In genomic region chr5:148026401-148027349, GRCm38 (mm10) we compare ENCODE assay signal across 9 mouse cellular contexts.
DNase-seq lines count a peak whose midpoint lies in the region; ATAC-seq lines count a peak whose summit lies in the region.
"Had no signal": no experiment of that assay in that cellular context is flagged by ENCODE, and none has a peak within 500 bp of the region (broad histone marks: within the 10 kb centered on the region; RNA-seq: fewer than 3 reads in every experiment).

No protein-coding gene starts in this region.

- ATAC-seq in common myeloid progenitor, adult 5-6 weeks (replicated peaks; ENCODE audit: low read depth, poor library complexity, severe bottlenecking): 0 out of 2 replicates have a peak, but pooled peaks have one; percentile 45
- peak; percentile 85 for ATAC-seq in heart, embryonic 16.5 days (replicated peaks; ENCODE audit: extremely low read depth, insufficient read depth, low FRiP score)

- DNase-seq in adrenal gland, adult 8-10 months: peak; percentile 3
- no peak for DNase-seq in adrenal gland, adult 18-20 months (ENCODE audit: low spot score in 2 of 2)
- peak; percentile 16 for DNase-seq in 3T3-L1 (ENCODE audit: low read depth, low spot score)
- DNase-seq in midbrain, embryonic 10.5 days (ENCODE audit: low spot score): peak; percentile 24
- no peak for DNase-seq in thymus, postnatal 14 days
- no peak for DNase-seq in urinary bladder, postnatal 14 days (ENCODE audit: low spot score)

- H3K4me2 ChIP-seq in heart, embryonic 16.5 days (ENCODE audit: low read depth, low read length): peak overlapping the region; percentile 61

- peak overlapping the region; percentile 41 for H3K4me3 ChIP-seq in heart, embryonic 16.5 days (ENCODE audit: low read length)
- H3K4me3 ChIP-seq in midbrain, embryonic 10.5 days: no peak overlapping the region
- H3K4me3 ChIP-seq: erythroblast, embryonic 14.5 days had no signal

- no peaks in the 10 kb centered on the region for H3K27me3 ChIP-seq in heart, embryonic 16.5 days (ENCODE audit: control insufficient read depth, insufficient read depth, low read length)
- H3K27me3 ChIP-seq in midbrain, embryonic 10.5 days (ENCODE audit: low read depth, poor library complexity, severe bottlenecking): no peaks in the 10 kb centered on the region

- H3K36me3 ChIP-seq in heart, embryonic 16.5 days (ENCODE audit: control insufficient read depth, insufficient read depth): no peaks in the 10 kb centered on the region
- no peaks in the 10 kb centered on the region for H3K36me3 ChIP-seq in midbrain, embryonic 10.5 days

- no peaks in the 10 kb centered on the region for H3K9me3 ChIP-seq in heart, embryonic 16.5 days (replicated peaks; ENCODE audit: control insufficient read depth, low read length)
- no peaks in the 10 kb centered on the region for H3K9me3 ChIP-seq in midbrain, embryonic 10.5 days (replicated peaks)

- H3K9ac ChIP-seq in heart, embryonic 16.5 days (ENCODE audit: low read length): 0 out of 2 replicates have a peak overlapping the region, but pooled peaks have one; percentile 30

- 42% methylated on average over 26 of the region's 26 CpGs for WGBS in heart, embryonic 16.5 days
- WGBS in midbrain, embryonic 10.5 days: 67% methylated on average over 26 of the region's 26 CpGs

- H3K4me1 ChIP-seq in heart, embryonic 16.5 days (ENCODE audit: control insufficient read depth, insufficient read depth, low read length): peaks cover 5% of the 10 kb centered on the region; the same call in 1 of the 2 replicates
- H3K4me1 ChIP-seq in midbrain, embryonic 10.5 days: peaks cover 13% of the 10 kb centered on the region

- peak overlapping the region; percentile 10 for H3K27ac ChIP-seq in heart, embryonic 16.5 days (ENCODE audit: low read length)
- no peak overlapping the region for H3K27ac ChIP-seq in midbrain, embryonic 10.5 days (replicated peaks)

Comparison
In these comparisons a context has a peak if more than half of its experiments do, and no peak if none do; other contexts are left out.
1. DNase-seq: peak in adrenal gland, adult 8-10 months (single experiment), 3T3-L1 (single experiment) and midbrain, embryonic 10.5 days (single experiment); none in adrenal gland, adult 18-20 months (0 of 2), thymus, postnatal 14 days (single experiment) and urinary bladder, postnatal 14 days (single experiment).